Mouse (Mus musculus): ENCODE results near the gene Gucd1. TPM values are rescaled to one million over a fixed set of nuclear protein-coding genes. Genes with fewer than 3 reads are reported as not detected.

Gucd1 gene
- polyA plus RNA-seq, 1 experiment from 2014 or later: 27.6 TPM

- H3K9ac ChIP-seq: no peak overlapping the region
- peak overlapping the region; percentile 99; the same call in 1 of the 2 replicates for H3K4me2 ChIP-seq
- no peak for ATAC-seq (ENCODE audit: insufficient number of reproducible peaks, low FRiP score, low TSS enrichment, low read depth)
- H3K36me3 ChIP-seq: no peaks in the 10 kb centered on the region
- H3K9me3 ChIP-seq: no peaks in the 10 kb centered on the region
- 33% methylated on average over 3 of the region's 3 CpGs for WGBS
- no peak overlapping the region for H3K4me3 ChIP-seq
- peaks cover 46% of the 10 kb centered on the region for H3K4me1 ChIP-seq
- H3K27ac ChIP-seq: no peak overlapping the region
- peaks cover 30% of the 10 kb centered on the region for H3K27me3 ChIP-seq
These were observed 40.7 kb upstream of the Gucd1 start for GRCm38 (mm10) chr10:75558515-75558914.

- no peaks in the 10 kb centered on the region for H3K36me3 ChIP-seq
- no peak overlapping the region for H3K4me3 ChIP-seq
- ATAC-seq (ENCODE audit: insufficient number of reproducible peaks, low FRiP score, low TSS enrichment, low read depth): no peak
- 43% methylated on average over 9 of the region's 9 CpGs for WGBS
- peaks cover 49% of the 10 kb centered on the region for H3K4me1 ChIP-seq
- H3K27ac ChIP-seq: peak overlapping the region; percentile 38; the same call in 1 of the 2 replicates
- peaks cover 21% of the 10 kb centered on the region for H3K27me3 ChIP-seq
- H3K9me3 ChIP-seq: no peaks in the 10 kb centered on the region
- H3K9ac ChIP-seq: no peak overlapping the region
- no peak overlapping the region for H3K4me2 ChIP-seq
These were observed 38.3 kb upstream of the Gucd1 start for GRCm38 (mm10) chr10:75556026-75556425.

- no peaks in the 10 kb centered on the region for H3K36me3 ChIP-seq
- ATAC-seq (ENCODE audit: insufficient number of reproducible peaks, low FRiP score, low TSS enrichment, low read depth): no peak
- H3K4me2 ChIP-seq: no peak overlapping the region
- H3K9me3 ChIP-seq: no peaks in the 10 kb centered on the region
- H3K4me3 ChIP-seq: no peak overlapping the region
- peaks cover 45% of the 10 kb centered on the region for H3K4me1 ChIP-seq
- peak overlapping the region; percentile 38; the same call in 1 of the 2 replicates for H3K27ac ChIP-seq
- 72% methylated on average over 6 of the region's 6 CpGs for WGBS
- no peak overlapping the region for H3K9ac ChIP-seq
- peaks cover 16% of the 10 kb centered on the region for H3K27me3 ChIP-seq
These were observed 37.8 kb upstream of the Gucd1 start for GRCm38 (mm10) chr10:75555557-75555956.

- peaks cover 31% of the 10 kb centered on the region for H3K4me1 ChIP-seq
- WGBS: 88% methylated on average over 8 of the region's 8 CpGs
These were observed 36.3 kb upstream of the Gucd1 start for GRCm38 (mm10) chr10:75554090-75554489.

GRCm38 (mm10) chr10:75552701-75553450 lies 35.1 kb upstream of the Gucd1 start:
- 65% methylated on average over 13 of the region's 13 CpGs for WGBS
- H3K4me1 ChIP-seq: peaks cover 29% of the 10 kb centered on the region
- no peaks in the 10 kb centered on the region for H3K36me3 ChIP-seq
- no peak overlapping the region for H3K4me3 ChIP-seq
- H3K27ac ChIP-seq: no peak overlapping the region
- no peak overlapping the region for H3K9ac ChIP-seq
- H3K27me3 ChIP-seq: no peaks in the 10 kb centered on the region
- H3K9me3 ChIP-seq: no peaks in the 10 kb centered on the region
- no peak for ATAC-seq (ENCODE audit: insufficient number of reproducible peaks, low FRiP score, low TSS enrichment, low read depth)
- H3K4me2 ChIP-seq: no peak overlapping the region

More at GRCm38 (mm10) chr10:75554090-75554489, 36.3 kb upstream of the Gucd1 start:
- no peaks in the 10 kb centered on the region for H3K36me3 ChIP-seq
- H3K4me3 ChIP-seq: no peak overlapping the region
- no peak overlapping the region for H3K4me2 ChIP-seq
- H3K9me3 ChIP-seq: no peaks in the 10 kb centered on the region
- H3K27me3 ChIP-seq: peaks cover 1% of the 10 kb centered on the region; the same call in 1 of the 2 replicates
- H3K27ac ChIP-seq: no peak overlapping the region
- ATAC-seq (ENCODE audit: insufficient number of reproducible peaks, low FRiP score, low TSS enrichment, low read depth): no peak
- H3K9ac ChIP-seq: no peak overlapping the region

GRCm38 (mm10) chr10:75552106-75552505 lies 34.3 kb upstream of the Gucd1 start:
- no peaks in the 10 kb centered on the region for H3K36me3 ChIP-seq
- H3K4me2 ChIP-seq: no peak overlapping the region
- ATAC-seq (ENCODE audit: insufficient number of reproducible peaks, low FRiP score, low TSS enrichment, low read depth): no peak

GRCm38 (mm10) chr10:75551175-75551574 lies 33.4 kb upstream of the Gucd1 start:
- H3K9me3 ChIP-seq: no peaks in the 10 kb centered on the region
- H3K4me2 ChIP-seq: no peak overlapping the region
- no peaks in the 10 kb centered on the region for H3K36me3 ChIP-seq
- ATAC-seq (ENCODE audit: insufficient number of reproducible peaks, low FRiP score, low TSS enrichment, low read depth): no peak
- no peak overlapping the region for H3K27ac ChIP-seq
- no peaks in the 10 kb centered on the region for H3K27me3 ChIP-seq
- peaks cover 16% of the 10 kb centered on the region for H3K4me1 ChIP-seq
- no peak overlapping the region for H3K9ac ChIP-seq
- H3K4me3 ChIP-seq: no peak overlapping the region
- WGBS: 57% methylated on average over 12 of the region's 12 CpGs

More at GRCm38 (mm10) chr10:75552106-75552505, 34.3 kb upstream of the Gucd1 start:
- Histone ChIP-seq H3K27me3 (no peaks in the 10 kb centered on the region), H3K27ac (no peak overlapping the region), H3K4me1 (peaks cover 25% of the 10 kb centered on the region), H3K4me3 (no peak overlapping the region), H3K9me3 (no peaks in the 10 kb centered on the region), H3K9ac (no peak overlapping the region)
- 67% methylated on average over 2 of the region's 2 CpGs for WGBS

- 70% methylated on average over 7 of the region's 7 CpGs for WGBS
- no peaks in the 10 kb centered on the region for H3K36me3 ChIP-seq
- peaks cover 12% of the 10 kb centered on the region for H3K4me1 ChIP-seq
- no peak overlapping the region for H3K27ac ChIP-seq
- H3K4me2 ChIP-seq: no peak overlapping the region
- H3K9me3 ChIP-seq: no peaks in the 10 kb centered on the region
- H3K27me3 ChIP-seq: no peaks in the 10 kb centered on the region
- no peak overlapping the region for H3K4me3 ChIP-seq
- ATAC-seq (ENCODE audit: insufficient number of reproducible peaks, low FRiP score, low TSS enrichment, low read depth): no peak
- H3K9ac ChIP-seq: no peak overlapping the region
These were observed 32.1 kb upstream of the Gucd1 start for GRCm38 (mm10) chr10:75549886-75550285.

- Histone ChIP-seq H3K27me3 (no peaks in the 10 kb centered on the region), H3K4me1 (peaks cover 12% of the 10 kb centered on the region), H3K4me2 (peak overlapping the region; percentile 13), H3K36me3 (no peaks in the 10 kb centered on the region), H3K9ac (no peak overlapping the region), H3K4me3 (no peak overlapping the region), H3K9me3 (no peaks in the 10 kb centered on the region), H3K27ac (peak overlapping the region; percentile 3; the same call in 1 of the 2 replicates)
- peak; percentile 62; the same call in 1 of the 2 replicates for ATAC-seq (ENCODE audit: insufficient number of reproducible peaks, low FRiP score, low TSS enrichment, low read depth)
- 20% methylated on average over 14 of the region's 14 CpGs for WGBS
These were observed 30.7 kb upstream of the Gucd1 start for GRCm38 (mm10) chr10:75548486-75548885.

- Histone ChIP-seq H3K9me3 (no peaks in the 10 kb centered on the region), H3K27me3 (no peaks in the 10 kb centered on the region), H3K27ac (no peak overlapping the region; the same call in 1 of the 2 replicates), H3K4me2 (peak overlapping the region; percentile 13; the same call in 1 of the 2 replicates), H3K4me3 (no peak overlapping the region), H3K4me1 (peaks cover 12% of the 10 kb centered on the region), H3K36me3 (no peaks in the 10 kb centered on the region), H3K9ac (no peak overlapping the region)
- ATAC-seq (ENCODE audit: insufficient number of reproducible peaks, low FRiP score, low TSS enrichment, low read depth): no peak
- 26% methylated on average over 7 of the region's 7 CpGs for WGBS
These were observed 30.1 kb upstream of the Gucd1 start for GRCm38 (mm10) chr10:75547901-75548300.

GRCm38 (mm10) chr10:75536123-75536522 lies 18.4 kb upstream of the Gucd1 start:
- WGBS: 81% methylated on average over 5 of the region's 5 CpGs
- Histone ChIP-seq H3K27ac (no peak overlapping the region), H3K36me3 (peaks cover 49% of the 10 kb centered on the region), H3K27me3 (no peaks in the 10 kb centered on the region), H3K9ac (no peak overlapping the region), H3K4me2 (no peak overlapping the region), H3K4me3 (no peak overlapping the region), H3K9me3 (no peaks in the 10 kb centered on the region), H3K4me1 (no peaks in the 10 kb centered on the region)
- no peak for ATAC-seq (ENCODE audit: insufficient number of reproducible peaks, low FRiP score, low TSS enrichment, low read depth)

GRCm38 (mm10) chr10:75535423-75535822 lies 17.7 kb upstream of the Gucd1 start:
- H3K4me2 ChIP-seq: no peak overlapping the region
- no peak overlapping the region for H3K27ac ChIP-seq
- H3K4me1 ChIP-seq: no peaks in the 10 kb centered on the region
- no peak for ATAC-seq (ENCODE audit: insufficient number of reproducible peaks, low FRiP score, low TSS enrichment, low read depth)
- 81% methylated on average over 2 of the region's 2 CpGs for whole genome bisulfite sequencing
- no peak overlapping the region for H3K9ac ChIP-seq
- no peaks in the 10 kb centered on the region for H3K27me3 ChIP-seq
- no peak overlapping the region for H3K4me3 ChIP-seq
- H3K9me3 ChIP-seq: no peaks in the 10 kb centered on the region
- H3K36me3 ChIP-seq: peaks cover 49% of the 10 kb centered on the region
